Mouse (Mus musculus): ENCODE results near the gene Ank.
A peak's percentile ranks its signal among the peaks of the same experiment; 100 is the strongest.

Ank gene

DNA sequence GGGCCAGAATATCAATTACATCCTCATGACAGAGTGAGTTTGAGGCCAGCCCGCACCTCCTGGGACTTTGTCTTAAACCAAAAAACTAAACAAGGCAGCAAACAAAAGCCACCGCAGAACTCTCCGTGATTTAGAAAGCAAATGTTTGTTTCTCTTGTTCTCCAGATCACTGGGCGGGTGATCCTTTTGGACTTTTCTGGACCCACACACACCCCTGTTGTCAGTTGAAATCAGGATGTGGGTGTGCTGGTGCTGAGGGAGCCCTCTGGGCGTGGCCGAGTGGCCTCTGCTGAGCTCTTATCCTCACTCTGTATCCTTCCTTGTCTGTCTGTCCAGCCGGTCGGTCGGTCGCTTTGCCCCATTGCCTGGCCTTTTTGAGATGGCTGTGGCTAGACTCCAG, 82.6 kb downstream of the Ank start:
- no peak for DNase-seq

DNA sequence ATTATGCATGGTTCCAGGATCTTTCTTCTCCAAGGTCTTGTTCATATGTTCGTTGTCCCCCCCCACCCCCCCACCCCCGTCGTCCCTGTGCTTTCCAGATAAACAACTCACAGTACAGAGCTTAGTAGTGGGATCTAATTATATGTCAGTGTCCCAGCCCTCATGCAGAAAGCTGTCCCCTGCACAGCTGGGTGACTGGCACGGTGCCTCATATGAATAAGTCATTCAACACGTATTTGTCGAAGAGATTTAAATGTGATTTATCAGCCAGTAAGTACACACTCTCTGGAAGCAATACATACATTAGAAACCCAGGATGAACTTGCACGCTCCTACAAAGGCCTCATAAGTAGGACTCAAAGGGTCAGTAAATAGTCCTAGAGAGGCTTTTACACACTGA, 83.4 kb downstream of the Ank start:
- no peak for DNase-seq

DNA sequence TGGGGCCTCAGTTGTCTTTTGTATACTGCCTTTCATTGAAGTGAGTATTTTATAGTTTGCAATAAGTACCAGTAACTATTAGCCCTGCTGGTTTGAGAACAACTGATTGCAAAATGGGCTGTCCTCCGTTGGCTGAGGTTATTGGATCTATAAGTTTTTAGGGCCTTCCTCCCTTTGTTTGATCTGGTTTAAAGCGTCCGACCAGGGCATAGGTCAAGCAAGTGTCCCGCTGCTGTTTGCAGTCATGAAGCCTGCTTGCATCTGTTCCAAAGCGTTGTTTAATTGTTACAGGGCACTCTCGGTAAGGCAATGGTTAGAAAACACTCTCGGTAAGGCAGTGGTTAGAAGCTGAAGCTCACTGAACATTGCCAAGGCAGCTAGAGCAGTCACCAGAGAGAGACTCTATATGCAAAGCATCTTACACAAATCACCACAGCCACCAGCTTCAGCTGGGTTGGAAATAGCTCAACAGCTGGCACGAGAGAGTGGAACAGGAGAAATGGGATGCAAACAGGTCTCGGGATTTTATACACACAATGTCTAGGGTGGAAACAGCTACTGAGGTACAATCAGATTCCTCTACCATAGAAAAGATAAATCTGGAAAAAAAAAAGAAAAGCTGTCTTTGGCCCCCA, 84.0 kb downstream of the Ank start:
- DNase-seq = no peak

DNA sequence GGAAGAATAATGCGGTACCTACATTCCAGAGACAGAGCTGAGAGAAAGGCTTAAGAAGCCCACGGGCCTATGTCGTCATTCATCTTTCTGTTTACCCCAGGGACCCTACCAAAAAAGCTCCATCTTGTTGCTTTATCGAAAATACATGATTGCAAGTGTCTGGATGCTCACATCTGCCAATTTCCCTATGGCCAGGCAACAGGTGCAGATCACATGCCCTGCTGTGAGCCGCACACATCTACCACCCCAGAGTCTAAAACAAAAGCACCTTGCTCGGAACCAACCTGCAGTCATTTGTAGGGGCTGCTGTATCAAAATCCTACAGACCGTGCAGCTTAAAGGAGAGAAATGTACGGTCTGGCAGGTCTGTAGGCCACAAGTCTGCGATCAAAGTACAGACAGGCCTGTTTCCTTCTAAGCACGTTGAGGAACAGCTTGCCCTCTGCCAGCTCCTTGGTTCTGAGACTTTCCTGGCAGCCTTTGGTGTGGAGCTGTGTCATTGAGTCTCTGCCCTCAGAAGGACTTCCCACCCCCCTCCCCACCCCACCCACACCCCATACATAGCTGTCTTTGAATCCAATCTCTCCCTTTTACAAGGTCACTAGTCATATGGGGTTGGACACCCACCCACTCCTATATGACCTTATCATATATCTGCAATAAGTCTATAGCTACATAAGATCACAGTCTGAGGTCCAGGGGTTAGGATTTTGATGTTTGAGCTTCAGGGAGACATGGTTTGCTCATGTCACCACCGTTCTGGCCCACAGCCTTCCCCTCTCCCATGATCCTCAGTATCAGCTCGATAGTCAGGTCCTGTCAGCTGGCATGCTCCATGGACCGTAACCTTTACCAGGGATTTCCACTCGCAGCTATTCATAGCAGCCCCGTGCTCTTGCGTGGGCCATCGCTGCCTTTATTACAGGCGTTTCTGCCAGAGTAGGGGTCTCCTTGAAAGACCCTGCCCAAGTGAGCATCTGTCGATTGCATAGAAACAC, 84.9 kb downstream of the Ank start:
- DNase-seq = no peak

DNA sequence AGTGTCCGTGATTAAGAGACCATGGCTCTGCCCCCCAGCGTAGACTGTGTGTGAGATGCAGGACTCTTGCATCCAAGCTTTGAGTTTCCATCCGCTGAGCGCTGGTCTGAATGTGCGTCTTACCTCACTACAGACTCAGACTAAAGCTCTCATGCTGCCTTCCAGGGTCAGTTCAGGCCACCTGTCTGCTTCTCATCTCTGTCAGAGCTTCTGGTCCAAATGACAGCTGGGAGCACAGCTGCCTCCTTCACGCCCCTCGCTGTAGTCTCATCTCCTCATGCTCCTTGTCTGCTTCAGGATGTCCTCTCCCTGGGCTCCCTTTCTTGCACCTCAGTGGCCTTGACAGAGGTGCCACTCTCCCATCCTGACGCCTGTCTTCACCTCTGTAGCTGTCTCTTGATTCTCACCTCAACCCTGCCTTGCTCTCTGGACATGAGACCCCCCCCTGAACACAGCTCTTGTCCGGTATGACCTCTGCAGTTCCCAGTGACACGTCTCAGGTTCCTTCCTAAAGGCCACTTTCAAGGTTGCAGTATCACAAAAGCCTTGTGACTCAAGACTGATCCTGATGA, 85.7 kb downstream of the Ank start:
- DNase-seq = no peak

DNA sequence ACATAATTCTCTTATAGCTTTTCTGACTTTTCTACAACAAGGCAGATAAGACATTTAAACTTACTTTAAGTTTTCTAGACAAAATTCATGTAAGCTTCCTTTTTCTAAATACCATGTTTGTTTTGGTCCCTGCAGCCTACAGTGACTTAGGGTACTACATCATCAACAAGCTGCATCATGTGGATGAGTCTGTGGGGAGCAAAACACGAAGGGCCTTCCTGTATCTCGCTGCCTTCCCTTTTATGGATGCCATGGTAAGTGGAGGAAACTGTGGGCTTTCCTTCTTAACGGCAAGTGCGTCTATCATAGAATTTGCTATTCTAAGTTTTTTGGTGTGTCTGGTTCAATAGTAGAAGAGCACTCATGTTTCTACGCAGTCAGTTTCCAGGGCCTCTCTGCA, 87.1 kb downstream of the Ank start:
- no peak for DNase-seq

DNA sequence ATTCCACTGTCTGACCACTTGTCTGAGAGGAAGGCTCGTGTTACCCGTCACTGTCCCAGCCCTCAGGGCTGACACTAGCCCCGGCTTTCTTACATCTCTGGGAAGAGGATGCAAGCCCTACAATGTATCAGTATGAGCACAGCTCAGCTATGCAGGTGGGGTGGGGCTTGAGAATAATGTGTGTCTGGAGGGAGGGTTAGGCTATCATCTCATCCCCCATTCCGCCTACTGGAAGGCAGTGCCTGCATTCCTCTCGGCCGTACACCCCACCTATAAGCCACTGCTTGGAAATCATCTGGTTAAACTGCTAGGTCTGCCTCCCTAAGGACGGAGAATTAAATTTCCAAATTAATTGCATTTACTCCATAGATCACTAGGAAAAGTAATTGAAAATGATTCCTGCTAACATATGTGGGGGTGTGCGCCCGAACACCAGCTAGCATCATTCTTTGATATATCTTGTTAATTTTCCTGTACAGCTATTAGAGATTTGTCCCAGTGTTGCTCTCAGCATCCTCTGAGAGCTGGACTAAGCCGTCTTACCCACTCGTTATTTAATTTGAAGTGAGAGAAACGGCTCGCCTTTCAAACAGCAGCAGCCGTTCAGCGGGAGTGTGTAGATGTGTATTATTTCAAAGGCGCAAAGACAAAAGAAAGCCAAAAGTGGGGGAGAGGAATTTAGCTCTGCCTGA, 92.1 kb downstream of the Ank start:
- no peak for DNase-seq

DNA sequence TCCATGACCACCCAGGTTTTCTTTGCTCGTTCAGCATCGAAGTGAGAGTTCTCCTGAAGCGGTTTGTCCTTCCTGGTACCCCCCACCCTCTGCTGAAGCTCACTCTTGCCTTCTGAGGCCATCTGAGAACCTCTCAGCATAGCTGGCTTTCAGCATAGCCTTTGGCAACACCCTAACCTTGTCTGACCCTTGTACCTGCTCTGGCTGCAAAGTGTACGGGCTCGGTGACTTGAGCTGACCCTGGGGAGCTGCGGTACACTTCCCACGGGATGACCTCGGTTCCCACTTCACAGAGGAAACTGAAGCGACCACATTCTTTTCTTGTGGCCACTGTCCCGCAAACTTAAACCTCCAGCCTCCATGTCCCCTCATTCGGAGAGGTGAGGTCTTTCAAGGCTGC, 93.8 kb downstream of the Ank start:
- DNase-seq = peak; percentile 15

DNA sequence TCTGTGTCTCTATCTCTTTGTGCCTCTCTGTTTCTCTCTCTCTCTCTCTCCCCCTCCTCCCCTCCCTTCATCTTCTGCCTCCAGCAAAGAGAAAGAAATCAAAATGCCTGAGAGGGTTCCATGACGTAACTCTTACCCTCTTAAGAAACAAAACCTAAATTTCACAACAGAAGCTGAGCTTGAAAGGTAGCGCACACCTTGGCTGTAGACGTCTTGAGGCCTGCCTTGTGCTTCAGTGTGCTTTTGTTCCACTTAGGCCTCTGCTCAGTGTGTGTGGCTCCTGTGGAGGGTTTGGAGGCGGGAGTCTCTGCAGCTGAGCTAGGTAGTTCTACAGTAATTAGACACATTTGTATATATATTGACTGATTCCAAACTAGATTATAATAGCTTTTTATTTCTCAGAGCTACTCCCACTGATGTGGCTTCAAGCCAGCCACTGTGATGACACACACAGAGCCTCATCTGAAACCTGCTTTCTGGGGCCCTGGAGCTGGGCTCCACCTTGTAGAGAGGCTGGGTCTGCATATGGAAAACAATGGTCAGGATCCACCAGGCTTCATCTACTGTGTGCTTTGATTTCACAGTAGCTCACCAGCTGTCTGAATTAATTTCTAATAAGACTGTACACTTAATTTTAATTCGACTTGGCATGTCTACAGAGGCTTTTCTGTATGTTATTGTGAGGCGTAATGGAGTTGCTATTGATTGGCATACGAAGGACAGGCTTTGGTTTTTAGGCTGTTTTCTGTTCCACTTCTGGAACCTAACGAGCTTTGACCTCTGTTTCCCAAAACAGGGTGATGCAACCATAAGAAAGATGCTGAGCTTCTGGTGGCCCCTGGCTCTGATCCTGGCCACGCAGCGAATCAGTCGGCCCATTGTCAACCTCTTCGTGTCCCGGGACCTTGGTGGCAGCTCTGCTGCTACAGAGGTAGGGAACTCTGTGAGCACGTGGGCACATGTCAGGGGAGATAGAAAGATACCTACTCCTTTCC, 97.9 kb downstream of the Ank start:
- no peak for DNase-seq

DNA sequence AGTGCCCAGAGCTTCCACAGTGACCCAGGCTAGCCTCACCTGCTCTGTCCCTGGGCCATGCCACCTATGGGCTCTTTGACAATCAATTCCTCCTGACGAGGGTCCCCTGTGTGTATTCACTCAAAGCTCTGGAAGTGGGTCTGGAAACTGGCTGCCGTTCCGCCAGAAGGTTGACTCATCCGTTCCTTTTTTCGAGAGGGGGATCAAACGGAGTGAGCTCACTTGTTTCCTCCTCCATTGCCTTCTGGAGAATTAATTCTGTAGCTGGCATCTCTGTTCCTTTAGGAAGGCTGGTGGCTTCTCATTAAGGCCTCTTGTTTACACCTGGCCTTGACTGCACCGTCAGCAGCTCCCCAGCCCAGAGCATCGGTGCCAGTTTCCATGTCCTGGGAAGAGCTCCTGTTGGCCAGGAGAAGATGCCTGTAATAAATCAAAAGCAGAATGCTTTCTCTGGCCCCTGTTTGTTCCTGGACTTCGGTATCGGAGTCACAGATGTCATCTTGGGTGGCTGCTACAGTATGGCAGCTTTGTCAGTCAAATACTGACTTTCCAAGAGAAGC, 99.2 kb downstream of the Ank start:
- no peak for DNase-seq

DNA sequence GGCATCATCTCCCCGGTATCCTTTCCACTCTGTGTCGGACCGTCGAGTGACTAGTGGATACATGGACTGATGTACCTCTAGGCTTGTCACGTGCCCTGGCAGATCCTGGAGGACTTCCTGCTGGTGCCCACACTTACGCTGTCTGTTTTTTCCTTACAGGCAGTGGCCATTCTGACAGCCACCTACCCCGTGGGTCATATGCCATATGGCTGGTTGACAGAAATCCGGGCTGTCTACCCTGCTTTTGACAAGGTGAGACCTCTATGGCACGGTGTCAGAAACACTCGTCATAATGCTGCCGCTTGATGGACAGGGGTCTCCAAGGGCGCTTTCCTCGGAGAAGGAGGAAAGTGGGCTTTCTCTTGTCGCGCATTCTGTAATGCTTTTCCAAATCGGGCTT, 100.9 kb downstream of the Ank start:
- no peak for DNase-seq

DNA sequence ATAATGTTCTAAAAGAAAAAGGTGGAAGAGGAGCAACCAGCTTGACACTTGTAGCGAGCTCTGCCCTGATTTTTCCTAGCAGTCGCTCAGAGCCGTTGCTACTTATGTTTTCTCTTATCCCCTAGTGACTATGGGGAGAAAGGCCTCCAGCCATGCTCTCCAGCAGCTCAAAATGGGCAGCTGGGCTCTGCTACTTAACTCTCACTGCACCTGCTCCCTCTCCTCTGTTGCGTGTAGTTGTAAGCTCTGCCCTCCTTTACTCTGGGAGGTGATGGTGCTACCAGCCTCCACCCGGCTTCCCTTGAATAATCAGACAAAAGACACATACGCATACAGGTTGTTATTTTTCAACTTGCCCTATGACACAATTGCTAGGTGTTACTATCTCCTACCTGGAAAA, 101.9 kb downstream of the Ank start:
- DNase-seq = no peak

DNA sequence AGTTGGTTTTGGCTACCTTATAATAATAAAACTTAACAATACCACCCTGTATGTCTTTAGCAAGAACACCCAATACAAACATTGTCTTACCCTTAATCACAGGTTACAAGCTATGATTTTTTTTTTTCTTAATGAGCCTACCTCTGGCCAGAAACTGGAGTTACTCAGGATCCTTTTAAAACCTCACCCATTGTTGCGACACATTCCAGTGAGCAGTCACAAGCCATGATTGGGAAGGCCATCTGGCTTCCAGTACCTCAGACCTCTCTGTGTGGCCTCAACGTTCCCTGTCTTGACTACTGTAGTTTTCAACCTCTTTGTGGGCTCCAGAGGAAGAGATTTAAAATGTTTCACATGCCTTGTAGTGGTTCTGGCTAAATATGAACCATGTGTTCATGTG, 103.4 kb downstream of the Ank start:
- no peak for DNase-seq

DNA sequence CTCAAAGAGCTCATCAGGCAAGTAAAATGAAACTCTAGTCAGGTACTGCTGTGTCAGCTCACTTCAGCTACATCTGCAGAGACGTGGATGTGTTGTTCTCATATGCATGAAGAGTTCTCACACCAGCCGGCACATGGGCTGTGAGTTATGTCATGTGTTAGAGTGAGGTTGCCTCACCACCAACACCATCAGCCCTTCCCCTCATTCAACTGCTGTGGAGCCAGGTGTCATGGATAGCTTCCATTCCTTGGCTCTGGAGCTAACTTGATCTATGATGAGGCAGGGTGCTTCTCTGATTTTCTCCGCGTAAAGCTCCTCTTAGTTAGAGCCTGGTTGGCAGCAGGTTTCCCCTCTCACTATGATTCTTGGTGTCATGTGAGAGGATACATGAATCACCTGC, 103.9 kb downstream of the Ank start:
- no peak for DNase-seq

DNA sequence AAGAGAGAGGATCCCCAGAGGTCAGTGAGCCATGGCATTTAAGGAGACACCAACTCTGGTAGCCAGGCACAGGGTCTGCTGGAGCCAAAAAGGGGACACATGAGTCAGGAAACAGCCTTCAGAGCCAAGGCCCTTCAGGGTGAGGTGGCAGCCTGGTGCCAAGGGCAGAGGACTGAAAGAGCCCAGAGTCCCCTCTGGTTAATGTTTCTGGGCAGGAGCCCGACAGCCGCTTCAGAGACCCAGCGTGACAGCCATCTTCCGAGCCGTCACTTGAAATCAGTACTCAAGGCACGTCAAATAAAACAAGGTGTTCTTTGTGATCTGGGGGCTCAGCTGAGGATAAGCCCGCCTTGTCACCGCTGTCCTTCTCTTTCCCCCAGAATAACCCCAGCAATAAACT, 104.7 kb downstream of the Ank start:
- DNase-seq = peak; percentile 7

DNA sequence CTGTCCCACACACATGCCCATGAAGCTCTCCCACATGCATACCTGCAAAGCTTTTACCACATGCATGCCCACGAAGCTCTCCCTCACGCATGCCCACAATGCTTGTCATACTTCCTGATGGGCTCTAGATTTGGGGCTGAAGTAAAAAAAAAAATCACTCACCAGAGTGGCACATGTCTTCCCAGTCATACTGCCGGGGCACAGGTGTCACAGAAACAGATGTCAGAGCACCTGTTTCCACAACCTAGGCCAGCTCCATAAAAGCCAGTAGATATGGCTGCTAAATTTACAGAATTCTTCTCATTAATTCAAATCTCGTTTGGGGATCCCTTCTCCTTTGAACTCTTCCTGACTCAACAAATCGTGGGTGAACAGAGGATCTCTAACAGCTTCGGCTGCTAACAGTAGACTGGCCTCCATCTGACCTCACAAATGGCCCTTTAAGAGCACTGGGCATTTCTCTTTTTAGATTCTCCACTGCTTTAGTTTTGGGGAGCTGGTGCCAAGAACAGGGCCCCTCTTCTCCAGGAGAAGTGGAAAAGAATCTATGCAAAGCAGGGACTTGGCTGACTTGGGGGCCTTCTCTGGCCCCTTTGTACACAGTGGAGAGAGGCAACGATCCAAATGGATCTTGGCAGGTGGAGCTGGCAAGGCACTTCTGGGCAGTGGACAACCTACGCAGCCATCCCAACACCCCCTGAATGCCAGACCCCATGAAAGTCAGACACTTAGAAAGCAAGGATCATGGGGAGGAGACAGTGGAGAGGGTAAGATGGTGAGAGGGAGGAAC, 108.7 kb downstream of the Ank start:
- DNase-seq = no peak

DNA sequence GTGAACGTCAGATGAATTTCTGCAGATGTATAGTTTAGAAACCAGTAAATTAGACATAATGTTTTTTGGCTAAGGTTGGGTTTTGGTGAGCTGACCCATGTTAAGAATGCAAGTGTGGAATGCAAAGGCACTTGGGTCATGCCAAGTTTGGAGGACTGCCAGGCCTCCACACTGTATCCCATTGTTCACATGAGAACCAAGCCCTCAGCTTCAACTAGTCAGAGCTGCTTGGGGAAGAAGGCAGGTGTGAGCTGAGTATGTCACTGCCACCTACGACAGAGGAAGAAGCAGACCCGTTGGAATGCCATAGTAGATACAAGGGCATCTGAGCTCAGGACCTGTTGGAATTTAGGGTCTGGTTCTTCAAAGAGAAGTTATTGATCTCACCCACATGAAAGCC, 109.5 kb downstream of the Ank start:
- peak; percentile 21 for DNase-seq

DNA sequence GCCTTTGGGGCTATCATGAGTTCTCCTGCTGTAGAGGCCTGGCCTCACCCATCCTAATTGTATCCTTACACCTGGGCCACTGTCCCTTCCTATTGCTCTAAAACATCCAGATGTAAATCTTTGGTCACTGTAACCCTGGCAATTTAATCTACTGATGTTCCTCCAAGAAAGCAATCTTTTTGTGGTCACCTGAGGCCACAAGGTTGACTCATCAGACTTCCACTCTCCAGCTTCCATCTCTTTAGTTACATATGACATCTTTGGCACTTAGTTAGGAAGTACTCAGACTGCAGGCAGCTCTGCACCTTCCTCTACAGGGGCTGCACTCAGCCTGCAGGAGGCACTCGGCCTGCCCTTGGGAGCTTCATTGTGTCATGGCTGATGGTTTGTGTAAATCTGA, 110.4 kb downstream of the Ank start:
- no peak for DNase-seq

DNA sequence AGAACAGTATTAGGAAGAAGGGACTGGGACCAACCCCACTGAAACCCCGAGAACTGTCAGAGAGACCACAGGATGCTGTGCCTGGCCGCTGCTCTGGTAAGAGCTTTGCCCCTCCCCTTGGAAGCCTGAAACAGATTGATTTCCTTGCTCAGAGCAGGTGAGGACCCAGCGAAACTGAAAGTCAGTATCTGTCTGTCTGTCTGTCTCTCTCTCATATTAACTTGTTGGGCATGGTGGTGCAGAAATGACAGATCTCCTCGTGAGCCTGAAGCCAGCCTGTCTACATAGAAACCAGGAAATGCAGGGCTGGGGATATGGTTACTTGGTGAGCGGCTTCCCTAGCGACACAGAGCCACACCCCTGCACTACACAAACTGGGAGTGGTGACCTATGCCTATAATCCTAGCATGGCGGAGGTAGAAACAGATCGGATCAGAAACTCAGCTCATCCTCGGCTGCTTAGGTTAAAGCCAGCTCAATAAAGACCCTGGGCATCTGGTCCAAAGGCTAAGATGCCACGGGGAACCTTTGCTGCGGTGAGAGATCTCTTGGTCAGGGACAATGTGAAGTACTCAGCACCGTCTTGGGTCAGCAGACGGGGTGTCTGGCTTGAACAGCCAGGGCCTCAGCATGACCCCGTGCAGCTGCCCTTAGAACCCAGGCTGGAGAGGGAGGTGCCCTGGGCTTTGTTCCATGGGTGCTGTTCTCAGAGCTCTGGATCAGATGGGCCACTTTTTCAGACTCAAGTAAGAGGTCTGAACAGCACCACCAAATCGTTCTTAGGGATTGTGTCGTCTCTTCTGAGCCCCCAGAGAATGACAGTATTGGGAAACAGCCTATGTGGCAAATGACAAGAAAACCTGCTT, 111.7 kb downstream of the Ank start:
- no peak for DNase-seq

DNA sequence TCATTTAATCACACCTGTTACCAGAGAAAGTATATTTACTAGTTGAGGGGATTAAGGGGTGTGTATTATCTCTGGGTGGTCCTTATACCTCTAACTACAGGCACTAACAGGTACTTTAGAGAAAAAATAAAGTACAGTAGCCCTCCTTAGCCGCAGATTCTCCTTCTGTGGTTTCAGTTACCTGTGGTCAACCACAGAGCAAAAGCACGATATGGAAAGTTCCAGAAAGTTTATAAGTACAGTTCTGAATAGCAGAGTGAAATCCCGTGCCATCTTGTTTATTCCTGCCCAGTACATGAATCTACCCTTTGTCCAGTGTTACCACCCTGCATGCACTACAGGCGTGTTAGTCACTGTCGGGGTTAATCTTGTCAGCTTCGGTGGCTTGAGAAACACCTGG, 112.4 kb downstream of the Ank start:
- no peak for DNase-seq

Measured in kidney, adult 18-20 months (tissue).